Mouse (Mus musculus): ENCODE results near the gene Zscan29. TPM values are rescaled to one million over a fixed set of nuclear protein-coding genes. Genes with fewer than 3 reads are reported as not detected.

The Zscan29 gene
- 2.4 and 2.8 TPM in 2 replicates for polyA plus RNA-seq (2012; rRNA removed)

GRCm38 (mm10) chr2:121170980-121171742, at the start of gene Zscan29:
Gene Zscan29 (minus strand): TSS chr2:121171125.
- H3K4me3 ChIP-seq (ENCODE audit: control insufficient read depth, low read depth, low read length): peak within 1 kb of the TSS; percentile 97
- H3K27ac ChIP-seq (ENCODE audit: control insufficient read depth, insufficient read depth, low read depth, low read length): peak within 1 kb of the TSS; percentile 92
- H3K36me3 ChIP-seq (ENCODE audit: control insufficient read depth, insufficient read depth, low read length): peaks cover 4% of the 10 kb centered on the region; the same call in 1 of the 2 replicates
- peak; percentile 55 for TF ChIP-seq POLR2A (IDR thresholded peaks at IDR 0.05; ENCODE audit: control insufficient read depth, low read depth, low read length)
- TF ChIP-seq CTCF (IDR thresholded peaks at IDR 0.05; ENCODE audit: control insufficient read depth, insufficient read depth, insufficient replicate concordance, low read depth, low read length): no peak
- H3K27me3 ChIP-seq (ENCODE audit: control insufficient read depth, insufficient read depth, low read length): no peaks in the 10 kb centered on the region
- peaks cover 5% of the 10 kb centered on the region for H3K4me1 ChIP-seq (ENCODE audit: control insufficient read depth, insufficient read depth, low read length)

- Histone ChIP-seq H3K4me3 (ENCODE audit: control insufficient read depth, low read depth, low read length) (no peak overlapping the region), H3K27ac (ENCODE audit: control insufficient read depth, insufficient read depth, low read depth, low read length) (no peak overlapping the region), H3K4me1 (ENCODE audit: control insufficient read depth, insufficient read depth, low read length) (no peaks in the 10 kb centered on the region), H3K36me3 (ENCODE audit: control insufficient read depth, insufficient read depth, low read length) (peaks cover 2% of the 10 kb centered on the region), H3K27me3 (ENCODE audit: control insufficient read depth, insufficient read depth, low read length) (no peaks in the 10 kb centered on the region)
- no peak for TF ChIP-seq CTCF (IDR thresholded peaks at IDR 0.05; ENCODE audit: control insufficient read depth, insufficient read depth, insufficient replicate concordance, low read depth, low read length)
These were observed 49.1 kb upstream of the Zscan29 start for GRCm38 (mm10) chr2:121219994-121220393.

GRCm38 (mm10) chr2:121219177-121219576, 48.3 kb upstream of the Zscan29 start:
- Histone ChIP-seq H3K27me3 (ENCODE audit: control insufficient read depth, insufficient read depth, low read length) (no peaks in the 10 kb centered on the region), H3K27ac (ENCODE audit: control insufficient read depth, insufficient read depth, low read depth, low read length) (no peak overlapping the region), H3K36me3 (ENCODE audit: control insufficient read depth, insufficient read depth, low read length) (peaks cover 2% of the 10 kb centered on the region), H3K4me3 (ENCODE audit: control insufficient read depth, low read depth, low read length) (no peak overlapping the region), H3K4me1 (ENCODE audit: control insufficient read depth, insufficient read depth, low read length) (no peaks in the 10 kb centered on the region)
- TF ChIP-seq CTCF (IDR thresholded peaks at IDR 0.05; ENCODE audit: control insufficient read depth, insufficient read depth, insufficient replicate concordance, low read depth, low read length): no peak
- no peak for TF ChIP-seq POLR2A (IDR thresholded peaks at IDR 0.05; ENCODE audit: control insufficient read depth, low read depth, low read length)

- TF ChIP-seq POLR2A (IDR thresholded peaks at IDR 0.05; ENCODE audit: control insufficient read depth, low read depth, low read length) (no peak), CTCF (IDR thresholded peaks at IDR 0.05; ENCODE audit: control insufficient read depth, insufficient read depth, insufficient replicate concordance, low read depth, low read length) (no peak)
- Histone ChIP-seq H3K36me3 (ENCODE audit: control insufficient read depth, insufficient read depth, low read length) (peaks cover 2% of the 10 kb centered on the region), H3K27ac (ENCODE audit: control insufficient read depth, insufficient read depth, low read depth, low read length) (no peak overlapping the region), H3K27me3 (ENCODE audit: control insufficient read depth, insufficient read depth, low read length) (no peaks in the 10 kb centered on the region), H3K4me1 (ENCODE audit: control insufficient read depth, insufficient read depth, low read length) (no peaks in the 10 kb centered on the region), H3K4me3 (ENCODE audit: control insufficient read depth, low read depth, low read length) (no peak overlapping the region)
These were observed 43.6 kb upstream of the Zscan29 start for GRCm38 (mm10) chr2:121214491-121214890.

GRCm38 (mm10) chr2:121206541-121206940, 35.6 kb upstream of the Zscan29 start:
- Histone ChIP-seq H3K27ac (ENCODE audit: control insufficient read depth, insufficient read depth, low read depth, low read length) (no peak overlapping the region), H3K36me3 (ENCODE audit: control insufficient read depth, insufficient read depth, low read length) (no peaks in the 10 kb centered on the region; the same call in none of the 2 replicates), H3K4me3 (ENCODE audit: control insufficient read depth, low read depth, low read length) (no peak overlapping the region), H3K27me3 (ENCODE audit: control insufficient read depth, insufficient read depth, low read length) (no peaks in the 10 kb centered on the region), H3K4me1 (ENCODE audit: control insufficient read depth, insufficient read depth, low read length) (no peaks in the 10 kb centered on the region)
- no peak for TF ChIP-seq CTCF (IDR thresholded peaks at IDR 0.05; ENCODE audit: control insufficient read depth, insufficient read depth, insufficient replicate concordance, low read depth, low read length)
- TF ChIP-seq POLR2A (IDR thresholded peaks at IDR 0.05; ENCODE audit: control insufficient read depth, low read depth, low read length): no peak

GRCm38 (mm10) chr2:121204276-121204675, 33.4 kb upstream of the Zscan29 start:
- Histone ChIP-seq H3K27me3 (ENCODE audit: control insufficient read depth, insufficient read depth, low read length) (no peaks in the 10 kb centered on the region), H3K4me3 (ENCODE audit: control insufficient read depth, low read depth, low read length) (no peak overlapping the region)
- TF ChIP-seq POLR2A (IDR thresholded peaks at IDR 0.05; ENCODE audit: control insufficient read depth, low read depth, low read length) (no peak), CTCF (IDR thresholded peaks at IDR 0.05; ENCODE audit: control insufficient read depth, insufficient read depth, insufficient replicate concordance, low read depth, low read length) (no peak)

GRCm38 (mm10) chr2:121195466-121195865, 24.5 kb upstream of the Zscan29 start:
- Histone ChIP-seq H3K4me1 (ENCODE audit: control insufficient read depth, insufficient read depth, low read length) (no peaks in the 10 kb centered on the region), H3K4me3 (ENCODE audit: control insufficient read depth, low read depth, low read length) (no peak overlapping the region), H3K27me3 (ENCODE audit: control insufficient read depth, insufficient read depth, low read length) (no peaks in the 10 kb centered on the region), H3K27ac (ENCODE audit: control insufficient read depth, insufficient read depth, low read depth, low read length) (no peak overlapping the region), H3K36me3 (ENCODE audit: control insufficient read depth, insufficient read depth, low read length) (peaks cover 1% of the 10 kb centered on the region; the same call in 1 of the 2 replicates)
- TF ChIP-seq POLR2A (IDR thresholded peaks at IDR 0.05; ENCODE audit: control insufficient read depth, low read depth, low read length): no peak
- TF ChIP-seq CTCF (IDR thresholded peaks at IDR 0.05; ENCODE audit: control insufficient read depth, insufficient read depth, insufficient replicate concordance, low read depth, low read length): no peak

More at GRCm38 (mm10) chr2:121204276-121204675, 33.4 kb upstream of the Zscan29 start:
- no peaks in the 10 kb centered on the region; the same call in 1 of the 2 replicates for H3K36me3 ChIP-seq (ENCODE audit: control insufficient read depth, insufficient read depth, low read length)
- H3K27ac ChIP-seq (ENCODE audit: control insufficient read depth, insufficient read depth, low read depth, low read length): no peak overlapping the region
- H3K4me1 ChIP-seq (ENCODE audit: control insufficient read depth, insufficient read depth, low read length): no peaks in the 10 kb centered on the region

Measured in testis, adult 2 months (tissue).